Mouse (Mus musculus) embryonic fibroblast, embryonic 13.5 days (primary cell): Measurements from ENCODE around the gene 1190005I06Rik. TPM values are rescaled to one million over a fixed set of nuclear protein-coding genes. Genes with fewer than 3 reads are reported as not detected.
A peak's percentile ranks its signal among the peaks of the same experiment; 100 is the strongest.

Experiments used
- H3K27ac ChIP-seq: 2 replicates; pipeline ENCODE4 v1.5.1; 2012; ENCODE audit warnings: low read length, control low read depth, inconsistent platforms; ENCODE audit not compliant: insufficient read depth
- H3K4me1 ChIP-seq: 2 replicates; pipeline ENCODE4 v1.6.1; 2011; ENCODE audit warnings: low read length; ENCODE audit not compliant: control insufficient read depth, insufficient read depth
- H3K4me3 ChIP-seq: 2 replicates; pipeline ENCODE4 v1.5.1; 2011; ENCODE audit warnings: mild to moderate bottlenecking, control low read depth, low read length; ENCODE audit not compliant: insufficient read depth
- CTCF ChIP-seq: IDR thresholded peaks from 2 replicates; pipeline ENCODE4 v1.5.1; 2011; ENCODE audit warnings: mild to moderate bottlenecking, control low read depth, low read length, moderate library complexity, borderline replicate concordance; ENCODE audit not compliant: insufficient read depth
- POLR2A ChIP-seq: IDR thresholded peaks from 2 replicates; pipeline ENCODE4 v1.6.1; 2011; ENCODE audit warnings: low read depth, mild to moderate bottlenecking, control low read depth, low read length, moderate library complexity
- polyA plus RNA-seq: library from polyadenylated mRNA; stranded (reverse); fragments of >200 nt; gene quantifications from 2 replicates; pipeline ENCODE4 v1.2.4, GENCODE M21; 2011; ENCODE audit warnings: low read depth; ENCODE audit not compliant: missing spikeins, insufficient read length

1190005I06Rik gene
- polyA plus RNA-seq, 1 experiment, result 2.2 TPM

- TF ChIP-seq POLR2A (peak; percentile 93), CTCF (no peak)
- Histone ChIP-seq H3K4me1 (peaks cover 4% of the 10 kb centered on the region; the same call in 1 of the 2 replicates), H3K27ac (peak within 1 kb of the TSS; percentile 39), H3K4me3 (peak within 1 kb of the TSS; percentile 98)
These were observed 20.3 kb upstream of the 1190005I06Rik start, which contains the start of the genes Gm27021 and Cox4i1 for GRCm38 (mm10) chr8:120667561-120668373. Gene Gm27021 (minus strand): TSS chr8:120668079. Gene Cox4i1 (plus strand): TSS chr8:120668222.

- peak overlapping the region; percentile 96 for H3K4me3 ChIP-seq
- no peak for TF ChIP-seq POLR2A
- no peak for TF ChIP-seq CTCF
- H3K4me1 ChIP-seq, result peaks cover 4% of the 10 kb centered on the region; the same call in 1 of the 2 replicates
- peak overlapping the region; percentile 39; the same call in 1 of the 2 replicates for H3K27ac ChIP-seq
These were observed 19.5 kb upstream of the 1190005I06Rik start for GRCm38 (mm10) chr8:120666807-120667470.

GRCm38 (mm10) chr8:120665726-120666455 is 18.5 kb upstream of the 1190005I06Rik start:
- H3K4me1 ChIP-seq, result peaks cover 4% of the 10 kb centered on the region; the same call in 1 of the 2 replicates
- no peak for TF ChIP-seq POLR2A
- TF ChIP-seq CTCF, result no peak
- H3K27ac ChIP-seq, result no peak overlapping the region
- peak overlapping the region; percentile 96 for H3K4me3 ChIP-seq

- TF ChIP-seq POLR2A, result no peak
- TF ChIP-seq CTCF, result no peak
- no peak overlapping the region for H3K27ac ChIP-seq
These were observed 17.1 kb upstream of the 1190005I06Rik start for GRCm38 (mm10) chr8:120664566-120664965.

GRCm38 (mm10) chr8:120657415-120657814 is 10.0 kb upstream of the 1190005I06Rik start:
- Histone ChIP-seq H3K4me1 (no peaks in the 10 kb centered on the region), H3K4me3 (no peak overlapping the region), H3K27ac (no peak overlapping the region)
- TF ChIP-seq POLR2A, result no peak
- TF ChIP-seq CTCF, result no peak

More at GRCm38 (mm10) chr8:120664566-120664965, 17.1 kb upstream of the 1190005I06Rik start:
- no peak overlapping the region for H3K4me3 ChIP-seq
- peaks cover 4% of the 10 kb centered on the region; the same call in 1 of the 2 replicates for H3K4me1 ChIP-seq

GRCm38 (mm10) chr8:120656322-120657052 is 9.1 kb upstream of the 1190005I06Rik start:
- no peak for TF ChIP-seq POLR2A
- no peak for TF ChIP-seq CTCF

GRCm38 (mm10) chr8:120644663-120645062 is 2.8 kb downstream of the 1190005I06Rik start:
- H3K4me1 ChIP-seq, result no peaks in the 10 kb centered on the region
- no peak overlapping the region for H3K27ac ChIP-seq
- H3K4me3 ChIP-seq, result no peak overlapping the region
- no peak for TF ChIP-seq CTCF
- no peak for TF ChIP-seq POLR2A

More at GRCm38 (mm10) chr8:120656322-120657052, 9.1 kb upstream of the 1190005I06Rik start:
- H3K4me3 ChIP-seq, result no peak overlapping the region
- H3K27ac ChIP-seq, result no peak overlapping the region
- no peaks in the 10 kb centered on the region for H3K4me1 ChIP-seq

GRCm38 (mm10) chr8:120642031-120642662 is 5.3 kb downstream of the 1190005I06Rik start:
- Histone ChIP-seq H3K4me3 (no peak overlapping the region), H3K27ac (no peak overlapping the region), H3K4me1 (no peaks in the 10 kb centered on the region)
- TF ChIP-seq CTCF, result no peak
- no peak for TF ChIP-seq POLR2A

GRCm38 (mm10) chr8:120641245-120641644 is 6.2 kb downstream of the 1190005I06Rik start:
- H3K27ac ChIP-seq, result no peak overlapping the region
- no peak overlapping the region for H3K4me3 ChIP-seq
- no peaks in the 10 kb centered on the region for H3K4me1 ChIP-seq
- no peak for TF ChIP-seq POLR2A
- no peak for TF ChIP-seq CTCF
